Mouse (Mus musculus) liver, embryonic 11.5 days (tissue): ENCODE data around the gene Fbxl14. TPM values are rescaled to one million over a fixed set of nuclear protein-coding genes. Genes with fewer than 3 reads are reported as not detected.
"Not testable (repeated sequence)": the region's sequence is repeated elsewhere in the genome, so short reads cannot be mapped to it uniquely, and the experiment has no call there.

ENCODE experiments used
- ATAC-seq: fragments of 200-750 bp; cut with Nextera tagmentation; replicated peaks from 2 replicates; pipeline ENCODE4 v1.8.0; 2017; ENCODE audit warnings: moderate number of reproducible peaks, mild to moderate bottlenecking, moderate TSS enrichment, moderate library complexity; ENCODE audit not compliant: low FRiP score
- DNase-seq: peaks from one replicate; pipeline ENCODE4 v3.0.0-alpha.2; 2017; ENCODE audit warnings: low spot score
- H3K27ac ChIP-seq: fragments of 300-500 bp; sonication (generic); 2 replicates; pipeline ENCODE4 v1.5.1; 2014; ENCODE audit warnings: mild to moderate bottlenecking, low read depth, low read length, control low read depth
- H3K27me3 ChIP-seq: fragments of 300-500 bp; sonication (generic); replicated peaks from 2 replicates; pipeline ENCODE4 v1.6.1; 2014; ENCODE audit warnings: low read length, mixed read lengths; ENCODE audit not compliant: control insufficient read depth, insufficient read depth
- H3K36me3 ChIP-seq: fragments of 300-500 bp; sonication (generic); 2 replicates; pipeline ENCODE4 v1.6.1; 2014; ENCODE audit warnings: mild to moderate bottlenecking, low read length, moderate library complexity, mixed read lengths; ENCODE audit not compliant: control insufficient read depth, insufficient read depth
- H3K4me1 ChIP-seq: fragments of 300-500 bp; sonication (generic); replicated peaks from 2 replicates; pipeline ENCODE4 v1.6.1; 2014; ENCODE audit warnings: low read length, mixed read lengths; ENCODE audit not compliant: control insufficient read depth, insufficient read depth
- H3K4me2 ChIP-seq: fragments of 300-500 bp; sonication (generic); 2 replicates; pipeline ENCODE4 v1.6.1; 2014; ENCODE audit warnings: mild to moderate bottlenecking, control low read depth, moderate library complexity
- H3K4me3 ChIP-seq: fragments of 300-500 bp; sonication (generic); 2 replicates; pipeline ENCODE4 v1.5.1; 2014; ENCODE audit warnings: low read depth, low read length, control low read depth
- H3K9ac ChIP-seq: fragments of 300-500 bp; sonication (generic); 2 replicates; pipeline ENCODE4 v1.6.1; 2014; ENCODE audit warnings: low read depth, low read length, control low read depth
- H3K9me3 ChIP-seq: fragments of 300-500 bp; sonication (generic); 2 replicates; pipeline ENCODE4 v1.6.1; 2016; ENCODE audit warnings: low read length, inconsistent platforms, mixed read lengths; ENCODE audit not compliant: control insufficient read depth
- WGBS: fragments of 180-500 bp; shearing (Covaris S2); extraction: QIAGEN DNeasy Blood & Tissue Kit; methylation state at CpG from one replicate; pipeline ENCODE4 v1.1.7; 2014; 5-methylcytosine and 5-hydroxymethylcytosine counted together
- polyA plus RNA-seq: library from polyadenylated mRNA; unstranded; fragments of >200 nt; fragmentation: Nextera tagmentation; extraction: Ambion mirVana; gene quantifications from 2 replicates; pipeline ENCODE4 v1.2.1, GENCODE M21; 2014

The Fbxl14 gene
- polyA plus RNA-seq = 6.7 and 6.9 TPM in 2 replicates

DNA sequence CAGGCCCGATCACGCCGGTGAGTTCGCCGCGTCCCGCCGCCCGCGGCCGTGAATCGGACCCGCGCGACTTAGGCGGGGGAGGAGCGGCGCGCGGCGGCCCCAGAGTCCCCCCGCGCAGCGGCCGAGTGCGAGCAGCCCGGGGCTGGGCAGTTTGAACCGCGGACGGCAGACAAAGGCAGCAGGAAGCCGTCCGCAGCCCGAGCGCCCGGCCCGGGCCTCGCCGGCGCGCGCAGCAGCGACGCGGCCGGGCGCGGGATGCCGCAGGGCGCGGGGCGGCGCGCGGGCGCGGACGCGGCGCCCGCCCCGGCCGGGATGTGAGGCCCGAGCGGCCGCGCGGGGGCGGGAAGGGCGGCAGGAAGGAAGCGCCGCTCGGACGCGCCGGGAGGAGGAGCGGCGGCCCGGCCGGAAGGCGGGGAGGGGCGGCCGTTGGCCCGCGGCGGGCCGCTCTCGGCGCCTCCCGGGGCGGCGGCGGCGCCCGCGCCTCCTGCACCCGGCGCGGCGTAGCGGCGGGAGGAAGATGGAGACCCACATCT, at the start of gene Fbxl14:
Gene Fbxl14 (plus strand): TSS at position 326 of the 533 bp plus-strand sequence.
- Histone ChIP-seq H3K4me2 (peak within 1 kb of the TSS; percentile 100), H3K9me3 (no peaks in the 10 kb centered on the region), H3K4me1 (peaks cover 40% of the 10 kb centered on the region), H3K9ac (peak within 1 kb of the TSS; percentile 77), H3K27me3 (no peaks in the 10 kb centered on the region), H3K4me3 (peak within 1 kb of the TSS; percentile 74), H3K36me3 (peaks cover 8% of the 10 kb centered on the region; the same call in 1 of the 2 replicates), H3K27ac (peak within 1 kb of the TSS; percentile 89)
- ATAC-seq (peak; percentile 81), DNase-seq (no peak)
- WGBS = 0% methylated on average over 72 of the region's 101 CpGs

DNA sequence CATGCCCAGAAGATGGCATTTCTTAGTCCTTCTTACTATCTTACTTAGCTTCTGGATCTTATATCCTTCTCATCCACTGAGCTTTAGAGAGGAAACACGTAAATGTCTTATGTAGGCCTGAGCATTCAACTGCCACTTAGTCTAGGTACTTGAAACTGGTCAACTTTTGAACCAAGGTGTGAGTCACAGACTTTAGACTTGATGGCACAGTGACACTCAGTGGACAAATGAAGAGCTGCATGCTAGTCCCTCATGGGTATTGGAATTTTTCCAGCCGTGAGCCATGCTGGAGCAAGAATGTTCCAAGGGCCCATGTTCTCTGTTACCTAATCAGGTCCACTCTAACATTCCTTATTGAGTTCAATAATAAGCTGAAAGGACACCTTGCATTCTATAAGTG, 49.0 kb upstream of the Fbxl14 start:
- H3K4me2 ChIP-seq = no peak overlapping the region
- no peak overlapping the region for H3K9ac ChIP-seq
- ATAC-seq (no peak), DNase-seq (no peak)
- no peaks in the 10 kb centered on the region for H3K27me3 ChIP-seq
- no peaks in the 10 kb centered on the region for H3K4me1 ChIP-seq
- H3K9me3 ChIP-seq = no peaks in the 10 kb centered on the region
- H3K36me3 ChIP-seq = no peaks in the 10 kb centered on the region
- H3K27ac ChIP-seq = no peak overlapping the region
- H3K4me3 ChIP-seq = no peak overlapping the region
- 39% methylated on average over 2 of the region's 2 CpGs for WGBS

- H3K27ac ChIP-seq = no peak overlapping the region
- ATAC-seq (no peak), DNase-seq (no peak)
- no peaks in the 10 kb centered on the region for H3K9me3 ChIP-seq
- WGBS = 75% methylated on average over 6 of the region's 6 CpGs
- no peaks in the 10 kb centered on the region for H3K36me3 ChIP-seq
- no peak overlapping the region for H3K4me2 ChIP-seq
- no peak overlapping the region for H3K4me3 ChIP-seq
- no peak overlapping the region for H3K9ac ChIP-seq
- H3K4me1 ChIP-seq = no peaks in the 10 kb centered on the region
- H3K27me3 ChIP-seq = no peaks in the 10 kb centered on the region
Measured at GRCm38 (mm10) chr6:119431751-119432324, 47.6 kb upstream of the Fbxl14 start.

GRCm38 (mm10) chr6:119434394-119434793, 45.1 kb upstream of the Fbxl14 start:
- DNase-seq (no peak), ATAC-seq (no peak)
- Histone ChIP-seq H3K9ac (no peak overlapping the region), H3K4me3 (no peak overlapping the region), H3K36me3 (no peaks in the 10 kb centered on the region), H3K27ac (no peak overlapping the region), H3K4me2 (no peak overlapping the region; the same call in 1 of the 2 replicates), H3K4me1 (peaks cover 7% of the 10 kb centered on the region), H3K27me3 (no peaks in the 10 kb centered on the region), H3K9me3 (no peaks in the 10 kb centered on the region)
- WGBS = 69% methylated on average over 4 of the region's 4 CpGs

DNA sequence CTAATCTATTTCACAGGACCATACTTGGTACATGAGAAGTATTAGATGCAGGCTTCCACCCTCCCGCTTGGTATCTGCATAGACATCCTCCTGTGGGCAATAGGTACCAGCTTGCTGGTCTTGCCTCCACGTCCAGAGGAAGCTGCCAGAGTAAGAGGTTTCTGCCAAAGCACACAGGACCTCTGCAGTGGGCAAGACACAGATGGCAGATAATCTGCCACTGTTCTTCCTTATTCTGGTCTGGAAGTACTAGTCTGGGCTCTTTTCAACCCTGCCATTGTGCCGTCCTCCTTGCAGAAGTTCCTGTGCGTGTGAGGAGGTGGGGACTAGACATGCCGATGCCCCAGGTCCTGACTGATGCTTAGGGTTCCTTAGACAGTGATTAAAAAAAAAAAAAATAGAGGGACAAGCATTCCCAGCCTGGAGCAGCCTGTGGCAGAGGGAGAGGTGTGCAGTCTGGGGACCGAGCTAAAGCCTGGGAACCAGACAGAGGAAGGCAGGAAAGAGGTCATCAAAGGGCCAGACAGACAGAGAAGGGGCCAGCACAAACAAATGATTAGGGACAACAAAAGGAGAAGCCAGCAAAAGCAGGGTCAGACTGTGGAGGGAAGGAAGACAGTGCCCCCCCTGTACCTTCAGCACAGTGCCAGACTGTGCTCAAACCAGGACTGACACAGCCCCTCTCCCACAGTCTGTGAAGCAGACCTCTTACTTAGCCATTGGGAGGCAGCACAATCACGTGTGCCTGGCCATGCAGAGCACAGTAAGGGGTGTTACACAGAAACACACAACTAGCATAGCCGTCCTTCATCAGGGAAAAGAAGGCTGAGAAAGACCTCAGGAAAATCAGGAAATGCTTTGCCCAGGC, 41.3 kb upstream of the Fbxl14 start:
- no peak for ATAC-seq
- Histone ChIP-seq H3K27me3 (no peaks in the 10 kb centered on the region), H3K4me2 (no peak overlapping the region), H3K36me3 (no peaks in the 10 kb centered on the region), H3K4me3 (no peak overlapping the region), H3K9me3 (no peaks in the 10 kb centered on the region), H3K4me1 (peaks cover 7% of the 10 kb centered on the region), H3K27ac (no peak overlapping the region), H3K9ac (no peak overlapping the region)
- no peak for DNase-seq
- WGBS = 42% methylated on average over 8 of the region's 8 CpGs

DNA sequence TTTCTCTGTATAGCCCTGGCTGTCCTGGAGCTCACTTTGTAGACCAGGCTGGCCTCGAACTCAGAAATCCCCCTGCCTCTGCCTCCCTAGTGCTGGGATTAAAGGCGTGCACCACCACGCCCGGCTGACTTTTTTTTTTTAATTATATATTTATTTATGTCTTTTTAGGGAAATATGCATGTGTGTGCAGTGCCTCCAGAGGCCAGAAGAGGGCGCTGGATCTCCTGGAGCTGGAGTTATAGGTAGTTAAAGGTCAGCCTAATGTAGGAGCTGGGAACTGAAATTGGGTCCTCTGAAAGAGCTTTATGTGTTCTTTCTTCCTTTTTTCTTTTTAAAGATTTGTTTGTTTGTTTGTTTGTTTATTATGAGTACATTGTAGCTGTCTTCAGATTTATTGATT, 36.7 kb upstream of the Fbxl14 start:
- 72% methylated on average over 5 of the region's 5 CpGs for WGBS
- not testable (repeated sequence) for H3K27me3 ChIP-seq, H3K9me3 ChIP-seq, H3K4me1 ChIP-seq, H3K36me3 ChIP-seq, ATAC-seq, H3K9ac ChIP-seq, H3K4me3 ChIP-seq, DNase-seq, H3K4me2 ChIP-seq, H3K27ac ChIP-seq

DNA sequence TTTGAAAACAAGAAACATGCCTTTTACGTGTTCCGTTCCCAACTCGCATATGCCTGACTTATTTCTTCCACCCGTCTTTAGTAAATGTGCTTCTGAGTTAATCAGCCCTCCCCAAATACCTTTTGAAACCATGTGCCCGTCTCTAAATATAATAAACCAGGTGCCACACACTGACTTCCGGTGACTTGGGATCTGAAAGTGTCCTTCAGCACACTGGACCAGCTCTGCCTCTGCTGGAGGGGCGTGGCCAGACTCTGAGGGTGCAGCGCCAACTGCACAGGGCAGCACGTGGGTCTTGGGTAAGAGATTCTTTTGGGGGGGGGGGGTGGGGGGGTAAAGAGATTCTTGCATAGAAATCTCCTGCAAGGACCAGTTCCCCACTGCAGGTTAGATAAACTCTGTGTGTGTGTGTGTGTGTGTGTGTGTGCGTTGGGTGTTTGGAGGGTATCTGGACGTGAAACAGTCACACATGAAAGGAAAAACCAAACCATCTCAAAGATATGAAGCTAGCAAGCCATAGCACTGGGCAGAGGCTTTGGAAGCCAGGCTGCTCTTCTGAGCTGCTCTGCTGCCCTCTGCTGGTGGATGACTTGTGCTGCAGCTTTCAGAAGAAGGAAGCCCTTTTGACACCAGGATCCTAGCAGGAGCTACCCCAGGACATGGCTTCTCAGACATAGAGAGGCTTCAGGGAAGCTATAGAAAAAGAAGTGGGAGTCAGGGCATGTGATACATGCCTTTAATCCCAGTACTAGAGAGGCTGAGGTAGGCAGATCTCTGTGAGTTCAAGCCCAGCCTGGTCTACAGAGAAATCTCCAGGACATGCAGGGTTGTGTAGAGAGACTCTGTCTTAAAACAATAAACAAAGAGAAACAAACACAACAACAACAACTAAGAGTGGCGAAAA, 35.5 kb upstream of the Fbxl14 start:
- Histone ChIP-seq H3K27me3 (peaks cover 6% of the 10 kb centered on the region), H3K27ac (no peak overlapping the region), H3K4me3 (no peak overlapping the region), H3K4me1 (peaks cover 2% of the 10 kb centered on the region; the same call in 1 of the 2 replicates), H3K9ac (no peak overlapping the region), H3K9me3 (no peaks in the 10 kb centered on the region), H3K4me2 (peak overlapping the region; percentile 30; the same call in 1 of the 2 replicates), H3K36me3 (no peaks in the 10 kb centered on the region)
- DNase-seq = peak; percentile 63
- peak; percentile 60; the same call in 1 of the 2 replicates for ATAC-seq
- 41% methylated on average over 12 of the region's 12 CpGs for WGBS
